Mouse (Mus musculus) forebrain, embryonic 14.5 days (tissue): ENCODE measurements around the gene Gabra1. TPM values are rescaled to one million over a fixed set of nuclear protein-coding genes. Genes with fewer than 3 reads are reported as not detected.

Experiments used
- ATAC-seq: fragments of 200-750 bp; cut with Nextera tagmentation; 2 replicates; pipeline ENCODE4 v1.8.0; 2017; ENCODE audit warnings: mild to moderate bottlenecking, moderate library complexity
- DNase-seq: peaks from one replicate; pipeline ENCODE4 v3.0.0-alpha.2; 2015; ENCODE audit warnings: low spot score
- H3K27ac ChIP-seq: fragments of 300-500 bp; sonication (generic); 2 replicates; pipeline ENCODE4 v1.5.1; 2014; ENCODE audit warnings: low read depth, mild to moderate bottlenecking, control low read depth, low read length, moderate library complexity
- H3K27me3 ChIP-seq: fragments of 300-500 bp; sonication (generic); replicated peaks from 2 replicates; pipeline ENCODE4 v1.6.1; 2014; ENCODE audit warnings: low read length, control low read depth, mixed read lengths; ENCODE audit not compliant: control insufficient read depth, insufficient read depth
- H3K36me3 ChIP-seq: fragments of 300-500 bp; sonication (generic); 2 replicates; pipeline ENCODE4 v1.6.1; 2014; ENCODE audit warnings: low read length, control low read depth; ENCODE audit not compliant: control insufficient read depth, insufficient read depth
- H3K4me1 ChIP-seq: fragments of 300-500 bp; sonication (generic); 2 replicates; pipeline ENCODE4 v1.6.1; 2014; ENCODE audit warnings: antibody characterized with exemption, low read length, control low read depth; ENCODE audit not compliant: control insufficient read depth, insufficient read depth
- H3K4me2 ChIP-seq: fragments of 300-500 bp; sonication (generic); 2 replicates; pipeline ENCODE4 v1.6.1; 2014; ENCODE audit warnings: mild to moderate bottlenecking, control low read depth, low read length
- H3K4me3 ChIP-seq: fragments of 300-500 bp; sonication (generic); 2 replicates; pipeline ENCODE4 v1.5.1; 2014; ENCODE audit warnings: low read depth, low read length, control low read depth
- H3K9ac ChIP-seq: fragments of 300-500 bp; sonication (generic); 2 replicates; pipeline ENCODE4 v1.6.1; 2014; ENCODE audit warnings: mild to moderate bottlenecking, low read length, control low read depth, moderate library complexity
- H3K9me3 ChIP-seq: fragments of 300-500 bp; sonication (generic); replicated peaks from 2 replicates; pipeline ENCODE4 v1.6.1; 2016; ENCODE audit warnings: low read length, control low read depth, mixed read lengths; ENCODE audit not compliant: control insufficient read depth
- WGBS: fragments of 180-500 bp; shearing (Covaris S2); extraction: QIAGEN DNeasy Blood & Tissue Kit; methylation state at CpG from one replicate; pipeline ENCODE4 v1.1.7; 2014; 5-methylcytosine and 5-hydroxymethylcytosine counted together
- polyA plus RNA-seq: library from polyadenylated mRNA; unstranded; fragments of >200 nt; fragmentation: Nextera tagmentation; extraction: Ambion mirVana; gene quantifications from 2 replicates; pipeline ENCODE4 v1.2.1, GENCODE M21; 2014

The Gabra1 gene
- polyA plus RNA-seq, 1 experiment from 2014 or later: 13.3 TPM

- H3K36me3 ChIP-seq: no peaks in the 10 kb centered on the region
- ATAC-seq (no peak), DNase-seq (no peak)
- H3K9ac ChIP-seq: no peak overlapping the region
- no peaks in the 10 kb centered on the region for H3K27me3 ChIP-seq
- no peak overlapping the region for H3K4me3 ChIP-seq
- WGBS: 90% methylated on average over 2 of the region's 2 CpGs
- H3K4me2 ChIP-seq: no peak overlapping the region
- no peak overlapping the region for H3K27ac ChIP-seq
- no peaks in the 10 kb centered on the region for H3K9me3 ChIP-seq
- no peaks in the 10 kb centered on the region for H3K4me1 ChIP-seq
These were observed 87.2 kb downstream of the Gabra1 start for GRCm38 (mm10) chr11:42095556-42095955.

Other genes with a start within 250 kb of the Gabra1 start
- 74.3 and 93.7 TPM in 2 replicates for gene Gabrg2, start 182.1 kb downstream of the Gabra1 start, polyA plus RNA-seq
- gene Gabra6, start 138.1 kb upstream of the Gabra1 start, polyA plus RNA-seq: not detected in 2 replicates
- 12.9 and 19.1 TPM in 2 replicates for gene Gabrb2, start 236.8 kb upstream of the Gabra1 start, polyA plus RNA-seq